Mouse (Mus musculus) gastrocnemius, adult 18-20 months (tissue): Measurements from ENCODE around the gene Dnttip1. TPM values are rescaled to one million over a fixed set of nuclear protein-coding genes. Genes with fewer than 3 reads are reported as not detected.
A peak's percentile ranks its signal among the peaks of the same experiment; 100 is the strongest.
"Not testable (repeated sequence)": the region's sequence is repeated elsewhere in the genome, so short reads cannot be mapped to it uniquely, and the experiment has no call there.

ENCODE experiments used
- DNase-seq: peaks from one replicate; pipeline ENCODE4 v3.0.0; 2021; ENCODE audit warnings: low spot score
- total RNA-seq, 2 experiments: library from RNA; stranded (reverse); gene quantifications; 2 replicates each; pipeline ENCODE4 v1.2.3; 2021

The Dnttip1 gene
- total RNA-seq, 2 experiments from 2014 or later: 15.7 to 20.7 TPM

DNA sequence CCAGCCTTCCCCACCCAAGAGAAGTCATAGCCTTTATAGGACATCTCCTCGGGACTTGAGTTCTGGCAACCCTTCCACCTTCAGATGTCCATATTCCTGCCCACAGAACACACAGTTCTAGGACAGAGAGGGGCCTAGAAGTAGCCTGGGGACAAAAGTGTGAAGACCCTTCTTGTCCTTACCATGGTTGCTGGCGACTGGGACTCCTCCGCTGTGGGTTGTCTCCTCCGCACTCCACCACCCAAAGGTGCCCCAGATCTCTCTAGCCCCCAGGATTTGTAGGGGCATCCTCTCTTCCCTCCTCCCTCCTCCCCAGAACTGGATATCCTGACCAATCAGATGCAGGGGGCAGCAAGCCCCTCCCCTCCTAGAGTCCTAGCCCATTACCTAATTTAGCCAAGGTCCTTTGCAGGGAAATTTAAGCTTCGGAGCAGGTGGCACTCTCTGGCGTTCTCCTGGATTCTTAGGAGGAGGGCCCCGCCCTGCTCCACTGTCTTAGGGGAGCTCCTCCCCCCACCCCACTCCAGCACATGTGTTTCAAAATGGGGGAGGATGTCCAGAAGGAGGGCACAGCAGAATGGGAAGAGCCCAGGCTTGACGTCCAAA lies 33.8 kb downstream of the Dnttip1 start, which contains the start of gene Tnnc2:
TSS of gene Tnnc2 (minus strand) at position 487 of the 606 bp plus-strand sequence.
- DNase-seq: peak; percentile 85

DNA sequence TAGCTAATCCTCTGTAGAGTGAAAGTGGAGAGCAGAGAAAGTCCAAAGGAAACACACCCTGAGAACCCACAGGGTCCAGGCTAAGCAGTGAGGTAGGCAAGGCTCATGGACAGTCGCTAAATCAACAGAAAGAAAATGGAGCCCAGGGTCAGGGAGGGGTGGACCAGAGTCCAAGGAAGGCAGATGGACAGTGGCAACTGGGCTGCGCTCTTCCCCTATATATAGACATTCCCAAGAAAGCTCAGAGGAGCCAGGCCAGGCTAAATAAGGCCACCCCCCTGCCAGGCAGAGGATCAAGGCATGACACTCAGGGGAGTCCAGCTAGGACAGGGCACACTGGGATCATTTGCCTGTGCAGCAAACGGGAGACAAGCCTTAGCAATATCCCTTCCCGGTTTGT lies 36.1 kb downstream of the Dnttip1 start:
- DNase-seq: peak; percentile 83

DNA sequence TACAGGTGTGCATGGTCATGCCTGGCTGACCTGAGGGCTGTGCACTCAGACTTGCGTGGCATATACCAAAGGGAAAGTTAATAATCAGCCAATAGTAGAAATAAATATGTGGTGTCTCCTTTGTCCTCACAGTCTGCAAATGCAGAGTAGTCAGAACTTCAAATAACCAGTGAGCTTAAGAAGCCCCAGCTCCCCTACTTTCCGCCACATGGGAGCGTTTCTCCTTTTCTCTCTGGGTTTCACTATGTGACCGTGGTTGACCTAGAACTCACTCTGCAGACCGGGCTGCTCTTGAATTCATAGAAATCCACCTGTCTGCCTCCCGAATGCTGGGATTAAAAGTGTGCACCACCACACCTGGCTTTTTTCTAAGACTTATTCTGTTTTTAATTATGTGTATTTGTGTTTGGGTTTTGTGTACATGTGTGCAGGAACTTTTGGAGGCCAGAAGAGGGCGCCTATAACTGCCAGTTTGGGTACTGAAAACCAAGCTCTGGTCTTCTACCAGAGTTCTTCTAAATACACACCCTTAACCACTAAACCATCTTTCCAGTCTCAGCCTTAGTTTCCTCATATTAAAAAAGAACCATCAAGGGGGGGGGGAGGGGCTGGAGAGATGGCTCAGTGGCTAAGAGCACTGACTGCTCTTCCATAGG lies 38.3 kb downstream of the Dnttip1 start:
- DNase-seq: no peak

DNA sequence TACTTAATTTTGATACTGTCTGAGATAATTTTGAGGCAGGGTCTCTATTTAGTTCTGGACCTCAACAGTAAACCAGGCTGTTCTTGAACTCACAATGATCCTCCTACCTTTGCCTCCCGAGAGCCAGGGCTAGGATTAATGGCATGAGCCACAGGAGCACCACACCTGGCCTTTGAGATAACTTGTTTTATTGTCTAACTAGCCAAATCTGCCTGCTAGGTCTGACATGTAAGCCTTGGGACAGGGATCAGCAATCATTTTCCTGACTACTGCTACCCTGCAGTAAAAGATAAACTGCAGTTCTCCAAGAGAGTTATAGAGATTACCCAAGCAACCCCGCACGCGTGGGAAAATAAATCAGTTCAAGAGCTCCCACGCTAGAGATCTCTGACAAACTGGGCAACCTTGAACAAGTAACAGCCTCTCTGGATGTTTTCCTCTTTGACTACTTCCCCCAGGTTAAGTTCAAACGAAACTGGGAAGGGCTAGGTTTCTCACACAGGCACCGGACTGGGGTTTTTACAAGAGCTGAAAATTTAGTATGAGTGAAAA lies 39.2 kb downstream of the Dnttip1 start:
- DNase-seq: no peak

DNA sequence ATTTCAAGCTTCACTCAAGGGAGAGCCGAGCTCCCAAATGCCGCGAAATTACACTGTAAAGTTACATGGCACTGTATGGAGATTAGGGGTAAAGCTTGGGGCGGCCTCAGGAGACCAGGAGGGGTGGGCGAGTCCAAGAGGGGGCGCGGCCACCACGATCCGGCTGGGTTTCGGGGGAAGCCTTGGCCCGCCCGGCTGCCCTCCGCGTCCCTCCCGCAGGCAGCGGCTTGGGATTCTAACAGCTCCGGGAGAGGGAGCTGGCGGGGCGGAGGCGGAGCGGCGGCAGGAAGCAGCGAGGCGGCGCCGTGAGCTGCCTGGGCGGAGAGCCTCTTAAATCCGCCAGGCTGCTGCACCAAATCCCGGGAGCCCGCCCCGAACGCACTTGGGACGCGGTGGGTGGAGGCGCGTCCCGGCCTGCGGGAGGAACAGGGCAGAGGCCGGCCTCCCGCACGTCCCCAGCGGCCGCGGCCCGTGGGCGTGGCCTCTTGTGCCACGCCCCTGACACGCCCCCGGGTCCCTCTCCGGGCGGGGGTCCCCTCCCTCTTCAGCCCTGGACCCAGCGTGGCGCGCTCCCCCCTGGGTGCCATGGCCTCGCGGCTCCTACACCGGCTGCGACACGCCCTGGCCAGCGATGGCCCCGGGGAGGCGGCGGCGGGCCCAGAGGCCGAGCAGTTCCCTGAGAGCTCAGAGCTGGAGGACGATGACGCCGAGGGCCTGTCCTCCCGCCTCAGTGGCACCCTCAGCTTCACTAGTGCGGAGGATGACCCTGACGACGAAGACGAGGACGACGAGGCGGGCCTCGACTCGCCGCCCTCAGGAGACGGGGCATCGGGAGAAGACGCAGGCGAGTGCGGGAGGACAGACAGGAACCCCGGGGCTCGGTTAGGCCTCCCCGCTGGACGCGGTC lies 40.0 kb downstream of the Dnttip1 start, which contains the start of gene Snx21:
TSS of gene Snx21 (plus strand) at position 343 of the 907 bp plus-strand sequence.
- DNase-seq: peak; percentile 94

DNA sequence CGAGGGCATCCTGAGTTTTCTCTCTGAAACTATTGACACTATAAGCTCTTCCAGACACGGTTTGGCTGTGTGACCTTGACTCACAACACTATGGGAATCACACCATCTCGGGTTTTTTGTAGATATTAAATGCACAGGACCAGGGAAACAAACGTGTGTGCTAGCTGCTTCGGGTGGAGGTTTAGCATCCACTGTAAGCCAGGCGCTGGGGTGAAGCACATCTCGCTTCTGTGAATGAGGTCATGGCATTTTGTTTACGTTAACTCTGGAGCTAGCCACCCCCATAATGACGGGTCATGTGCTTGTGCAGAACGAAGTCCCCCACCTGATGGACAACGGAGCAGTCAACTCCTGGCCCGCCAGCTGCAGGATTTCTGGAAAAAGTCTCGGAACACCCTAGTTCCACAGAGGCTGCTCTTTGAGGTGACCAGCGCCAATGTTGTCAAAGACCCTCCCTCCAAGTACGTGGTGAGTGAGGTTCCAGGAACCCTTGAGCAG lies 40.7 kb downstream of the Dnttip1 start:
- no peak for DNase-seq

DNA sequence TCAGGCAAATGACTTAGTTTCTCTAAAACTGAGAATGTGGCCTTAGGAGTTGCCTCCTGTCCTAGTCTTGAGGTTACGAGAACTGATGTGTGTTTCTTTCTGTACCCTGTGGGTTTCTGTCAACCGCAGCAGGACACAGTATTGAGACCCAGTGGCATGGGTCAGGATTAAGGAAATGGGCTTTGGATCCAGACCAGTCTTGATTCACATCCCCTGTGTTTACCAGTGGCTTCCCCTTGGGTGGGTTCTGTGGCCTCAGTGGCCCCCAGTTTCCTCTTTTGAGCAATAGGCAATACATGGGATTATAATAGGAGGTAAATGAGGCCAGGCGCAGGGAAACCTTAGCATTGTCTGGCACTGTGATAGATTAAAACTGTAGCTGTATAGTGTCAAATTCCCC lies 41.2 kb downstream of the Dnttip1 start:
- no peak for DNase-seq

DNA sequence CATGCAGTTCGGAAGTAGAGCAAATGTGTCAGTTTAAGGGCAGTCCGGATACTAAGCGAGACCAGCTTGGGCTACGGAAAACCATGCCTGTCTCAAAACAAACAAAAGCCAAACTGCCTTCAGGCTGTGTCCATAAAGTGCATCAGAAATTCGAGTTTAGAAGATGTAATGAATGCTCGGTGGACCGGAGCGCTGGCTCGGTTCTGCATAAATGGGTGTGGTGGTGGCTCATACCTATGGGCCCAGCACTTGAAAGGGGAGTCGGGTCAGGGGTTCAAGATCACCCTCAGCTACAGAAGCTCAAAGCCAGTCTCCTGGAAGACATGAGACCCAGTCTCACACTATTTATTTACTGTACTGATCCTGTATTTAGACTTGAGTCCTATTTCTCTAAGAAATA lies 42.0 kb downstream of the Dnttip1 start:
- DNase-seq: no peak

DNA sequence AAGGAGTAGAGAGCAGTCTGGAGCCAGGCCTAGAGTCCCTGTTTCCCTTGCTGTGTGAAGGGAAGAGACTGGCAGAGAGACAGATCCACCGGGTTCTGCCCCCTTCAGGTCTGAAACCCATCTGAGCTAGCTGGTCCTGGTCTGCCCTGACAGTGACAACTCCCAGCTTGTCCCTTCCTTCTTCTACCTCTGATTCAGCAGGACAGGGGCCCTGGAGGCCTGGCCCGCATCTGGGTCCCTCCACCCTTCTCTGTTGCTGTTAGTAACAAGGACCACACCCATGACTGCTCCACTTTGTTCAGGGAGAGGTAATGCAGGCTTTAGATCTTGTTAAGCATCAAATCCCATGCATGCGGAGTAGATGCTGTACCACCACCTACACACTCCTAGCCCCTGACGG lies 42.6 kb downstream of the Dnttip1 start:
- no peak for DNase-seq

DNA sequence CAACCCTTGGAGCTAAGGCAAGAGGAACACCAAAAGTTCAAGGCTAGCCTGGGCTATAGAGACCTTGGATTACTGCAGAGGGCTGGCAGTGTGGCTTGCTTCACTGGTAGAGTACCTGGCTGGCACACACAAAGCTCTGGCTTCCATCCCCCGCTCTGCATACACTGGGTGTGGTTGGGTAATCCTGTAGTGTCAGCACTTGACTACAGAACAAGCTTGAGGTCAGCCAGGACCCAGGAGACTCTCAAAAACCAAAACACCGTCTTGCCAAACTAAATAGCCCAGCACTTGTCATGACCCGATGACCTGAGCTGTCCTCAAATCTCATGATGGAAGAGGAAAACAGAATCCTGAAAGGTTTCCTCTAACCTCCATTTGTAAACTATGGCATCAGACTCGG lies 44.7 kb downstream of the Dnttip1 start:
- no peak for DNase-seq

DNA sequence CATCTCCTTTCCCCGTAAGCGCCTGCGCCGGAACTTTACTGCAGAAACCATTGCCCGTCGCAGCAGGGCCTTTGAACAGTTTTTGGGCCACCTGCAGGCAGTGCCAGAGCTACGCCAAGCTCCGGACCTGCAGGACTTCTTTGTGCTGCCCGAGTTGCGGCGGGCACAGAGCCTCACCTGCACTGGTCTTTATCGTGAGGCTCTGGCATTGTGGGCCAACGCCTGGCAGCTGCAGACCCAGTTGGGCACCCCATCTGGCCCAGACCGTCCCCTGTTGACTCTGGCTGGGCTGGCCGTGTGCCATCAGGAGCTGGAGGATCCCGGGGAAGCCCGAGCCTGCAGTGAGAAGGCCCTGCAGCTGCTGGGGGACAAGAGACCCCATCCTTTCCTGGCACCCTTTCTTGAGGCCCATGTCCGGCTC lies 46.1 kb downstream of the Dnttip1 start:
- DNase-seq: no peak

DNA sequence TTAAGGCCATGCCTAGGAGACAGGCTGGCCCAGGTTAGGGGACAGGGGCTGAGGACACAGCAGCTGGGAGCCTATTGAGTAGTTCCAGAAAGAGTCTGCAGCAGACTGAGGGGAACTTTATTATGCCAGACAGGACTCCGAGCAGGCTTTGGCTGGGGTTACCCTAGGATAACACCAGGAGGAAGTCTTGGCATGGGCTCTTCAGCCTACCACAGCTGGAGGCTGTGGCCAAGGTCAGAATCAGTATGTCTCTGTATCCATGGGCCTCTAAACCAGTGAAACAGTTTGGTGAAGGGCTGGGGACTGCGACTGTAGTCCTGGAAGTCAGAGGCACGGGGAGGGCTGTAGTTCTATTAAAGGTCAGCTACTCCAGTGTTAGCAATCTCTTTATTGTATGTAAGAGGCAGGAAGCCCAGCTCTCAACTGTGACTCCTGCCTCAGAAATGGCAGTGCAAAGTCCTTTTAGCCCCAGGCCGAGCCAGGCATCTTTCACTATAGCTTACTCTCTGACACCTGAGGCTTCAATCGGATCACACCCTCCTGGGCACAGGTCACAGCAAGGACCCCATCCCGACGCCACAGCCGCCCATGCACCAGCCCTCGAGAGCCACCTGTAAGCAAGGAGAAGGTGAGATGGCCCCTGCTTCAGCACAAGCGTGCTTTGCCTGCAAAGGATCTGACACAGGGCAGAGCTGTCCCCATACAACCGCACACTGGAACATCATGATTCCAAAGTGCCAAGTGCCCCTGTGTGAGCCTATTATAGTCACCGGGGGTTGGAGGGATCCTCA lies 46.8 kb downstream of the Dnttip1 start:
- DNase-seq: no peak

DNA sequence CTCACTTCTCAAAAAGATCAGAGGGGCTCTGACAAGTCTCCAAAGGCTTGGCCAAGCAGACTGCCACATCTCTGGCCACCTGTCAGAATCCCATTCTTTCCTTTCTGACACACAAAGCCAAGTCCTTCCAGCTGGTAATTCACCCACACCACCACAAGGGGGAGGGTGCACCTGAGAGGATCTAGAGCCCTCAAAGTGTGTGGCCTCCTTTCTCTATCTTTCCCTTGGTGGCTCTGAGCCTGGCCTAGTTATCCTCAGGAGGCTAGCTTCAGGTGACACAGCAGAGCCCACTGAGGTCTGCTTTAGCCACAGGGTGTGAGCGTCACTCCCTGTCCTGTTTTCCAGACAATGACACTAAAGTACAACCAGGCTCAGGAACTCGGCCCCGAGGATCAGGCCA lies 47.5 kb downstream of the Dnttip1 start:
- no peak for DNase-seq

DNA sequence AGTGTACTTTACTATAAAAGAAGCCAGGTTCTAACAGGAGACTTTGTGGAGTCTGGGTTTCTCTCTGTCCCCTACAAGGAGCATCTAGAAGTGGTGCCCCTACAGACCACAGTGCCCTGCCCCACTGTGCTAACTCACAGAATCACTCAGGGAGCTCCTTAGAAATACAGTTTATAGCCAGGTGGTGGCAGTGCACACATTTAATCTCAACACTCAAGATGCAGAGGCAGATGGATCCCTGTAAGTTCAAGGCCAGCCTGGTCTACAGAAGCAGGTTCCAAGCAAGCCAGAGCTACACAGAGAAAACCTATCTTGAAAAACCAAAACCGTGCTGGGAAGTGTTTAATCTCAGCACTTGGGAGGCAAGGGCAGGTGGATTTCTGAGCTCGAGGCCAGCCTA lies 48.0 kb downstream of the Dnttip1 start:
- DNase-seq: no peak

DNA sequence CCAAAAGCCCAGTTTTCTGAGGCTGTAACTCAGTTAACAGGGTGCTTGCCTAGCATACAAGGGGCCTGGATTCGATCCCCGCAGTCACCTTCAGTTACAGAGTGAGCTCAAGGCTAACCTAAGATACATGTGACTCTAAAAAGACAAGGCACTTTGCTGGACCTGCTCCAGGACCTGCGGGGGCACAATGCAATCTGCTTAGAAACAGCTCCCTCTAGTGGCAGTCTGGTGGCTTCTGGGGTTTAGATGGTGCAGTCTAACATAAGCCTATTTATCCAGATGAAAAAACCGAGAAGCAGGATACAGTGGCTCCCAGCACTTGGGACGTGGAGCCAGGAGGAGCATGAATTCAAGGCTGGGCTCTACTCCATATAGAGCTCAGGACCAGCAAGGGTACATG lies 48.5 kb downstream of the Dnttip1 start:
- peak; percentile 90 for DNase-seq

DNA sequence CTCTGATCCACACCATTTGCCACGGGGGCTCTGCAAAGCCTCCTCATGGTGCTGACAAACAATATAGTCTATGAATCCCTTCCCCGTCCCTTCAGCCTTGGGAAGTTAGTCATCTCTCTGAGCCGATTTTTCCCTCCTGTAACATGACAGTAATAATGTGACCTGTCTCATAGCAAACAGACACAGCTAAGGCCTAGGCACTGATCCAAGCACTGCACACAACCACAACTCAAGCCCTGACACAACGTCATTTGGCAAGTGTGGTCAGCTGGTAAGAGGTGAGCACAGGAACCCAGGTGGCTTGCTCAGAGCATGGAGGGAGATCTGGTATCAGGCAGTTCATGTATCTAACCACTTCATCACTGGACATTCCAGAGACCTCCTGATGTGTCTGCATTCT lies 50.1 kb downstream of the Dnttip1 start:
- DNase-seq: no peak

DNA sequence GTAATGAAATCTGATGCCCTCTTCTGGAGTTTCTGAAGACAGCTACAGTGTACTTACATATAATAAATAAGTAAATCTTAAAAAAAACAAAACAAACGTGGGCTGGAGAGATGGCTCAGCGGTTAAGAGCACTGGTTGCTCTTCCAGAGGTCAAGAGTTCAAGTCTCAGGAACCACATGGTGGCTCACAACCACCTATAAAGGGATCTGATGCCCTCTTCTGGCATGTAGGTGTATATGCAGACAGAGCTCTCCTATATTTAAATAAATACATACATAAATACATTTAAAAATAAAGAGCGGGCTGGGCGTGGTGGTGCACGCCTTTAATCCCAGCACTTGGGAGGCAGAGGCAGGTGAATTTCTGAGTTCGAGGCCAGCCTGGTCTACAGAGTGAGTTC lies 52.8 kb downstream of the Dnttip1 start:
- DNase-seq: not testable (repeated sequence)

DNA sequence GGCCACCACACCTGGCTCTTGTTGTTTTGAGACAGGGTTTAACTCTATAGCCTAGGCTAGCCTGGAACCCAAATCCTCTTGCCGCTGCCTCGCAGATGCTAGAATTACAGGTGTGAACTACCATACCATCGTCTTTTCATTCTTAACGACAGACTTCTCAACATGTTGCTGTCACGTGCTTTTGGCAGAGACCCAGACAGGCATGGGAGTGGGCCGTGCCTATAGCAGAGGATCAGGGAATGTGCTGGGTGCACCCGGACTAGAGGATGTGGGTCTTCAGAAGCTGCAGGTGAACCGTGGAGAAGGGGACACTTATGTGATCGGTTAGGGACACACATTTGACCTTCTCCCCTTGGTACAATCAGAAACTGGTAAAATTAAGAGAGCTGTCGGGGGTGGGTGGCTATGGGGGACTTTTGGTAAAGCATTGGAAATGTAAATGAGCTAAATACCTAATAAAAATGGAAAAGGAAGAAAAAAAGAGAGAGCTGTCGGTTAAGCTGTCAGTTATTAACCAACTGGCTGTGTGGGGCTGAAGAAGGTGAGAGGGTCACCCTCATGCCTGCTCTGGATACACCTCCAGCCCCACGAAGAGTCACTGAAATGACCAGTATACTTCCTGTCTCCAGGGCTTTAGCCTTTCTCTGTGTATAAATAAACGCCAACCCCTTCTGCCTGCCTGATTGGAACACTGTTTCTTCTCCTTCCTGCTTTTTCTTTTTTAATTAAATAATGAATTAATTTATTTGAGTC lies 54.6 kb downstream of the Dnttip1 start:
- DNase-seq: no peak

DNA sequence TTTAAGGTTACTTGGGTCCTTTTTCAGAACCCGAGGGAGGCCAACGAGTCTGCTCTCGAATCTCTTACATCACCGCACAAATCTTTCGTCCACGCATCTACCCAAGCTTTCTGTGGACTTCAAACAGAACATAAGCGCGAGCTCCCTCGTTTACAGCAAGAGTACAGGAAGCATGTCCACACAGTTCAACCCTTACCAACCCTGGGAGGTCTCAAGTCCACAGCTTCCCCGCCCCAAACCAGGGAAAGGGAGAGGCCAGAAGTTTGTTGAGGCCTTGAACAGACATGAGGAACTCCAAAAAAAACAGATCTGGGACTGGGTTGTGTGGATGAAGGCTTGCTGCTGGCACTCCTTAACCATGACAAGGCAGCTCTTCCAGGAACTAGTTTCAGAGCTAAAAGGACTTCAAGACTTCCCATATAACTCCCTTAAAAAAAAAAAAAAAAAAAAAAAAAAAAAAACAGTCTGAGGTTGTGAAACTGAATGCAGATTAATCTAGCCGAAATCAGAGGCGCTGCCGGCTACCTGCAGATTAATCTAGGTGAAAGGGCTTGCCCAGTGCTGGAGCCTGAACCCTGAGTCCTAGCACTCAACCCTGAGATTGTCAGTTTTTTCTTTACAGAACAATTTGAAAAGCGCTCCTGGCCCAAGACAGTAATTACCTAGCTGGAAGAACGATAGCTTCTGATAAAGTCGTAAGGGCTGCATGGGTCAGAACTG lies 57.6 kb downstream of the Dnttip1 start:
- no peak for DNase-seq

DNA sequence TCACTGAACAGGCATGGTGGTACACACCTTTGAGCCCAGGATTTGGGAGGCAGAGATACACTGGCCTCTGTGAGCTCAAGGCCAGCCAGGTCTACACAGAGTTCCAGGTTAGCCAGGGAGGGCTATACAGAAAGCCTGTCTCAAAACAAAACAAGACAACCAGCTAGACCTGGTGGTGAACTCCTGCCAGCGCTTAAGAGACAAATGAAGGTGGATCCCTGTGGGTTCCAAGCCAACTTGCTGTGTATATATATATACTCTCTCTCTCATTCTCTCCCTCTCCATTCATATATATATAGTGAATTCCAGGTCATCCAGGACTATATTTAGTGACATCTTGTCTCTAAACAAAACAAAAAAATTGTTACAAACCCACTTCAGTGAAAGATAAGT lies 58.1 kb downstream of the Dnttip1 start:
- DNase-seq: no peak
